Mouse (Mus musculus) kidney, adult 2 months (tissue): ENCODE data around the gene Fndc9. TPM values are rescaled to one million over a fixed set of nuclear protein-coding genes. Genes with fewer than 3 reads are reported as not detected.

Experiments used
- DNase-seq: peaks from one replicate; pipeline ENCODE4 v3.0.0; 2021
- H3K27ac ChIP-seq: fragments of 200-500 bp; 2 replicates; pipeline ENCODE4 v1.5.1; 2012; ENCODE audit warnings: low read depth, low read length, control low read depth, inconsistent platforms; ENCODE audit not compliant: insufficient read depth
- H3K27me3 ChIP-seq: fragments of 200-500 bp; replicated peaks from 2 replicates; pipeline ENCODE4 v1.6.1; 2012; ENCODE audit warnings: mild to moderate bottlenecking, moderate library complexity, low read length, inconsistent platforms; ENCODE audit not compliant: control insufficient read depth, insufficient read depth
- H3K36me3 ChIP-seq: fragments of 200-500 bp; 2 replicates; pipeline ENCODE4 v1.6.1; 2012; ENCODE audit warnings: mild to moderate bottlenecking, moderate library complexity, low read length, inconsistent platforms; ENCODE audit not compliant: control insufficient read depth, insufficient read depth
- H3K4me1 ChIP-seq: fragments of 200-500 bp; 2 replicates; pipeline ENCODE4 v1.6.1; 2011; ENCODE audit warnings: low read length; ENCODE audit not compliant: control insufficient read depth, insufficient read depth
- H3K4me3 ChIP-seq: fragments of 200-500 bp; 2 replicates; pipeline ENCODE4 v1.5.1; 2011; ENCODE audit warnings: mild to moderate bottlenecking, low read depth, low read length, control low read depth; ENCODE audit not compliant: insufficient read depth
- CTCF ChIP-seq: fragments of 200-500 bp; conservative IDR thresholded peaks from 2 replicates; pipeline ENCODE4 v1.5.1; 2011; ENCODE audit warnings: low read depth, mild to moderate bottlenecking, control low read depth, low read length, moderate library complexity, mixed read lengths; ENCODE audit not compliant: insufficient read depth, insufficient read length
- POLR2A ChIP-seq: fragments of 200-500 bp; IDR thresholded peaks from one replicate; pipeline ENCODE4 v1.6.1; 2011; ENCODE audit warnings: low read depth, low read length, control low read depth
- WGBS: fragments of 180-500 bp; shearing (Covaris S2); methylation state at CpG from one replicate; pipeline ENCODE4 v1.1.7; 2018; 5-methylcytosine and 5-hydroxymethylcytosine counted together
- polyA plus RNA-seq: library from polyadenylated mRNA; depleted of rRNA; stranded (reverse); fragments of >200 nt; gene quantifications from 2 replicates; pipeline ENCODE4 v1.2.3, GENCODE M21; 2012

Gene Fndc9
- polyA plus RNA-seq, 1 experiment = not detected

DNA sequence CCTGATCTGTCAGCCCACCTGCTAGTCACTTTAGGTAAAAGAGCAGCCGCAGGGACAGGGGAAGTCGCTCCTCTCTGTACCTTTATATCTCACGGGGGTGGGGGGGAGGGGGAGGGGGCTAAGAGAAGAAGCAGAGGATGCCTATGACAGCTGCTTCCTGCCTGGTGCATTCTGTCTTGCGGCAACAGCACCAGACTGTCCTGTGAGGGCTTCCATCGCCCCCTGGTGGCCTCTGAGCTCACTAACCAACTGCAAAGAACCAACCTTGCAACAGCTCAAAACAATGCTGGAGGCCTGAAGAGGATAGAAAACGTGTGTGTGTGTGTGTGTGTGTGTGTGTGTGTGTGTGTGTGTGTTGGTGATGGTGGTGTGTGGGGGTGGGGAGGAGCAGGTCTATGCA, 40.0 kb downstream of the Fndc9 start:
- DNase-seq = peak; percentile 79
- WGBS = 16% methylated on average over 6 of the region's 6 CpGs

DNA sequence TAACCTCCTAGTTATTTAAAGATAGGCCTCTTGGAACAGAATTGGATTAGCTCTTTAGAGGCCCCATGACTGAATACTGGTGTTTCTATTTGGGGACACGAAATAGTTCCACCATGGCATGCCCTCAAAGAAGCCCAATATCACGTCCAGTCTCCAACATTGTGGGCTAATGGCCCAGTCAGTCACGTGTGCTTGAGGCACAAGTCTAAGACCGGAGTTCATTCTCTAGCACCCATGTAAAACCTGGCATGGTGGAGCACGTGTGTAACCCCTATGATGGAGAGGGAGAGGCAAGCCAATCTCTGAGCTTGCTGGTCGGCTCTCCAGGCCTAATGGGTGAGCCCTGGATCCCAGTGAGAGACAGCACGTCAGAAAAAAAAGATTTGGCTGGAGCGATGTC, 40.8 kb downstream of the Fndc9 start:
- TF ChIP-seq CTCF = no peak
- TF ChIP-seq POLR2A = no peak
- Histone ChIP-seq H3K27me3 (no peaks in the 10 kb centered on the region), H3K27ac (no peak overlapping the region), H3K4me3 (no peak overlapping the region), H3K4me1 (no peaks in the 10 kb centered on the region), H3K36me3 (no peaks in the 10 kb centered on the region; the same call in 1 of the 2 replicates)
- peak; percentile 26 for DNase-seq
- 77% methylated on average over 8 of the region's 8 CpGs for WGBS

More for the DNA sequence above, 40.0 kb downstream of the Fndc9 start:
- Histone ChIP-seq H3K4me3 (no peak overlapping the region), H3K4me1 (no peaks in the 10 kb centered on the region), H3K36me3 (no peaks in the 10 kb centered on the region; the same call in 1 of the 2 replicates), H3K27ac (no peak overlapping the region; the same call in 1 of the 2 replicates), H3K27me3 (no peaks in the 10 kb centered on the region)
- TF ChIP-seq CTCF (peak; percentile 84), POLR2A (no peak)

DNA sequence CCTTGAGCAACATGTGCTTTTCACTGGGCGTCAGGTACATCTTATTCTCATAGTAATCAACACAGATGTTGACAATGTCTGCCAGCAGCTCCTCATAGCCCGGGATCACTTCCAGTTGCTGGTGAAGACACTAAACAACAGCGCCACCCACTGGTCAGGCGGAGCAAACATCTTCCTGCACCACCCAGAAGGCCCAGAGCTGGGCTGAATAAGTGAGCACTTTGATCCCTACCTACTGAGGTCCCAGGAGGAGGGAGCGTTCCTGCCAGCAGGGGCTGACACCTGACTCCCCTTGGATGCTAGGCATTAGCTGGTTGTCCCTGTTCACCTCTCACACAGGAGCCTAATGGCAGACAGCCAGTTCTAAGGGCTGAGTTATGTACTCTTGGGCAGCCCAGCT, 41.4 kb downstream of the Fndc9 start:
- peak; percentile 74 for DNase-seq
- H3K27ac ChIP-seq = peak overlapping the region; percentile 39
- H3K27me3 ChIP-seq = no peaks in the 10 kb centered on the region
- H3K4me1 ChIP-seq = no peaks in the 10 kb centered on the region
- TF ChIP-seq CTCF = peak; percentile 56
- TF ChIP-seq POLR2A = no peak
- no peaks in the 10 kb centered on the region; the same call in 1 of the 2 replicates for H3K36me3 ChIP-seq
- H3K4me3 ChIP-seq = no peak overlapping the region
- WGBS = 49% methylated on average over 5 of the region's 5 CpGs

DNA sequence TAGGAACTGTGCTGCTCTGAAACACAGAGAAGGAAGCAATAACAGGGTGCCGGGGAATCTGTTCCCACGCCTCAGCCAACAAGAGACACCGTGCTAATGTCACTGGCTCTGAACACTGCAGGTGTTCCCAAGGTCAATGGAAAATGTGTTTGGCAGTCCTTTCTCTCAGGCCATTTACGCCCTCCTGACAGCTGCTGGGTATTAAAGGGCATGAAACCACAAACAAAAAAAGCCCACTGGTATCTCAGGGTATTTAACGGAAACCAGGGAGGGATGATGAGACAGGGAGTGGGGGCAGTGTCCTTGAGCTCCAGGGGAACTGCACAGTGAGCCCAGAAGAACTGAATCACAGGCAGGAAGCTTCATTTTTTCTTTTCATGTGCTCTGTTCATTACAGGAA, 42.8 kb downstream of the Fndc9 start:
- peak; percentile 38 for DNase-seq
- TF ChIP-seq POLR2A = no peak
- no peak for TF ChIP-seq CTCF
- WGBS = 62% methylated on average over 5 of the region's 5 CpGs

DNA sequence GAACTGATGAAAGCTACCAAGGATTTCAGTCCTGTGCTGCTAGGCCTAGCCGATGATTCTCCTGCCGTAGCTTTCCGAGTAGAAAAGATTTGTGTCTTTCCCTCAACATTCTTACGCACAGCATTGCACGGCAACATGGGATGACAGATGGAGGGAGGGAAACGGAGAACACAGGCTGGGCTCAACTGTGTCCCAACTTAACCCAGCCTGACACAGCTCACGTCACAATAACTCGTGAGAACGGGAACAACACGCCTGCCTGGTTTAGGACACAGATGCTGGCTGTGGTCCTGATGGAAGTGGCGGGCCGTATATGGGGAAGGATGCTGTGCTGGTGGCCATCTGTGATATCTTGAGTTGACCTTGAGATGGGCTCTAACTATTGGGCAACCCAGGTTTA, 43.4 kb downstream of the Fndc9 start:
- H3K36me3 ChIP-seq = no peaks in the 10 kb centered on the region; the same call in 1 of the 2 replicates
- TF ChIP-seq CTCF (no peak), POLR2A (no peak)
- no peak for DNase-seq
- WGBS = 94% methylated on average over 12 of the region's 12 CpGs
- H3K27ac ChIP-seq = peak overlapping the region; percentile 37; the same call in 1 of the 2 replicates
- no peak overlapping the region for H3K4me3 ChIP-seq
- no peaks in the 10 kb centered on the region for H3K4me1 ChIP-seq
- no peaks in the 10 kb centered on the region for H3K27me3 ChIP-seq

More for the DNA sequence above, 42.8 kb downstream of the Fndc9 start:
- no peak overlapping the region for H3K4me3 ChIP-seq
- H3K27me3 ChIP-seq = no peaks in the 10 kb centered on the region
- H3K4me1 ChIP-seq = no peaks in the 10 kb centered on the region
- no peaks in the 10 kb centered on the region; the same call in 1 of the 2 replicates for H3K36me3 ChIP-seq
- peak overlapping the region; percentile 37 for H3K27ac ChIP-seq

DNA sequence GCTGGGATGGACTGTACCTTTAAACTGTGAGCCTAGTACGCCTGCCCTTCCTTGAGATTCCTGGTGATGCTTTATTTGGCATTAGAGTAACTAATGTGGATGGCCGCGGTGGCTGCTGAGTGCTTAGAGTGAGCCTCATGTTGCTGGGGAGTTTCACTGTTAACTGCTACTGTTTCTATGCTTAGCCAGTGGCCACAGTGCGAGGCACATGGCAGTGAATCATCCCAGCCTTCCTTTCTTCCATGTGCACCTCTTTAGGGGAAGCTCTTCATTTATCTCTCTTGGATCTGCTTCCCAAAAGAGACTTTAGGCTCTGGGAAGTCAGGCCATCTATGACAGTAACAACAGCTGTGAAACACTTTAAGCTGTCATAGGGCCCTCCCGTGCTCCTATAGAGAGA, 47.3 kb downstream of the Fndc9 start:
- no peak overlapping the region for H3K27ac ChIP-seq
- peaks cover 1% of the 10 kb centered on the region; the same call in 1 of the 2 replicates for H3K36me3 ChIP-seq
- TF ChIP-seq CTCF = no peak
- no peak for TF ChIP-seq POLR2A
- WGBS = 91% methylated on average over 5 of the region's 5 CpGs
- peaks cover 9% of the 10 kb centered on the region; the same call in 1 of the 2 replicates for H3K4me1 ChIP-seq
- DNase-seq = no peak
- H3K4me3 ChIP-seq = no peak overlapping the region
- no peaks in the 10 kb centered on the region for H3K27me3 ChIP-seq

DNA sequence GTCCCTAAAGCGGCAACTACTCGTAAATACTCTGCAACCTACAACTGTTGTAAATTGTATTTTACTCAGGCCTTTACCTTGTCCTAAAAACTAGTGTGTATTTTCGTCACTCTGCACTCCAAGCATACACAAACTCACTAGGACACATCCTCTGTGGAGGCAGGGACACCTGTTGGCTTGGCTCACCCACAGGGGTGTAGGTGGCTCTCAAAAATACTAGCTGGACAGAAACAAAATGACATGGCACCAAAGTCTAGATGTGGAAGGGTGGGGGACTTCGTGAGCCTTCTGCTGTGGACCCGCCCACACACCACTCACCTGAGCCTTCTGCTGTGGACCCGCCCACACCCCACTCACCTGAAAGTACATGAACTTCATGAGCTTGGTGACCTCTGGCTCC, 48.5 kb downstream of the Fndc9 start:
- peaks cover 3% of the 10 kb centered on the region; the same call in 1 of the 2 replicates for H3K36me3 ChIP-seq
- TF ChIP-seq POLR2A (no peak), CTCF (no peak)
- H3K27me3 ChIP-seq = no peaks in the 10 kb centered on the region
- no peak overlapping the region for H3K4me3 ChIP-seq
- no peak overlapping the region for H3K27ac ChIP-seq
- H3K4me1 ChIP-seq = peaks cover 16% of the 10 kb centered on the region; the same call in 1 of the 2 replicates
- whole genome bisulfite sequencing = 92% methylated on average over 6 of the region's 6 CpGs
- DNase-seq = no peak
